Mouse (Mus musculus): ENCODE data around the gene Lhfp. TPM values are rescaled to one million over a fixed set of nuclear protein-coding genes. Genes with fewer than 3 reads are reported as not detected.

Gene Lhfp
- total RNA-seq, 2 experiments from 2014 or later: 13.9 to 15.4 TPM

Other genes with a start within 250 kb of the Lhfp start
- 10 to 100 TPM; 29.2 to 33.0 TPM for gene Cog6, start 24.3 kb upstream of the Lhfp start, total RNA-seq (2021)

All from gastrocnemius, postnatal 25 days (tissue).